Mouse (Mus musculus) MEL (cell line): ENCODE measurements around the gene Ascc2. TPM values are rescaled to one million over a fixed set of nuclear protein-coding genes. Genes with fewer than 3 reads are reported as not detected.
A peak's percentile ranks its signal among the peaks of the same experiment; 100 is the strongest.

Source experiments
- DNase-seq: peaks from one replicate; pipeline ENCODE4 v3.0.0; 2011; ENCODE audit warnings: low read depth, low spot score
- H3K27ac ChIP-seq: 2 replicates; pipeline ENCODE4 v1.5.1; 2012; ENCODE audit warnings: low read depth, mild to moderate bottlenecking, control low read depth, low read length, moderate library complexity; ENCODE audit not compliant: control insufficient read depth
- H3K27me3 ChIP-seq, 2 experiments: fragments of 150-350 bp in 1 of 2; sonication (generic) in 1 of 2; 2 replicates each; pipeline ENCODE4 v1.6.1; 2012; ENCODE audit warnings: low read length in 2 of 2, mild to moderate bottlenecking in 2 of 2, improper control_type of control experiment in 1 of 2, moderate library complexity in 1 of 2; ENCODE audit not compliant: insufficient read depth in 2 of 2, control insufficient read depth in 1 of 2
- H3K36me3 ChIP-seq, 2 experiments: 2 replicates each; pipeline ENCODE4 v1.6.1; 2012 to 2014; ENCODE audit warnings: low read length in 2 of 2, improper control_type of control experiment in 1 of 2, inconsistent platforms in 1 of 2, mild to moderate bottlenecking in 1 of 2; ENCODE audit not compliant: insufficient read depth in 2 of 2, control insufficient read depth in 1 of 2
- H3K4me1 ChIP-seq, 2 experiments: fragments of 150-350 bp in 1 of 2; sonication (generic) in 1 of 2; 2 replicates each; pipeline ENCODE4 v1.6.1; 2012; ENCODE audit warnings: low read length in 2 of 2, improper control_type of control experiment in 1 of 2, mild to moderate bottlenecking in 1 of 2; ENCODE audit not compliant: insufficient read depth in 2 of 2, control insufficient read depth in 1 of 2
- H3K4me3 ChIP-seq, 2 experiments: fragments of 150-350 bp in 1 of 2; sonication (generic) in 1 of 2; 2 replicates each; pipeline ENCODE4 v1.5.1; 2012; ENCODE audit warnings: low read depth in 2 of 2, low read length in 2 of 2, mild to moderate bottlenecking in 2 of 2, moderate library complexity in 2 of 2, control low read depth in 1 of 2, improper control_type of control experiment in 1 of 2; ENCODE audit not compliant: control insufficient read depth in 1 of 2, insufficient read depth in 1 of 2
- H3K79me2 ChIP-seq: 2 replicates; pipeline ENCODE4 v1.6.1; 2012; ENCODE audit warnings: mild to moderate bottlenecking, low read length, moderate library complexity; ENCODE audit not compliant: control insufficient read depth, poor library complexity, insufficient read depth
- H3K9ac ChIP-seq: 2 replicates; pipeline ENCODE4 v1.6.1; 2012; ENCODE audit warnings: low read depth, mild to moderate bottlenecking, control low read depth, low read length, moderate library complexity; ENCODE audit not compliant: control insufficient read depth, poor library complexity, severe bottlenecking
- H3K9me3 ChIP-seq: fragments of 150-350 bp; sonication (generic); replicated peaks from 2 replicates; pipeline ENCODE4 v1.6.1; 2012; ENCODE audit warnings: mild to moderate bottlenecking, low read length, improper control_type of control experiment, moderate library complexity; ENCODE audit not compliant: insufficient read depth
- CTCF ChIP-seq, 3 experiments: IDR thresholded peaks in 2 of 3; conservative IDR thresholded peaks in 1 of 3; 2 replicates each; pipeline ENCODE4 v1.5.1; 2011 to 2012; ENCODE audit warnings: low read length in 3 of 3, low read depth in 2 of 3, mild to moderate bottlenecking in 2 of 3, improper control_type of control experiment in 1 of 3, inconsistent platforms in 1 of 3, mixed read lengths in 1 of 3, moderate library complexity in 1 of 3; ENCODE audit not compliant: control insufficient read depth in 1 of 3, insufficient read depth in 1 of 3, poor library complexity in 1 of 3, severe bottlenecking in 1 of 3
- ELF1 ChIP-seq: IDR thresholded peaks from 2 replicates; pipeline ENCODE4 v1.6.1; 2014; ENCODE audit warnings: low read depth, mild to moderate bottlenecking, inconsistent platforms, low read length, improper control_type of control experiment, moderate library complexity
- GABPA ChIP-seq: IDR thresholded peaks from 2 replicates; pipeline ENCODE4 v1.6.1; 2012; ENCODE audit warnings: low read depth, mild to moderate bottlenecking, inconsistent platforms, low read length, improper control_type of control experiment, moderate library complexity
- HCFC1 ChIP-seq: IDR thresholded peaks from 2 replicates; pipeline ENCODE4 v1.6.1; 2012; ENCODE audit warnings: low read depth, mild to moderate bottlenecking, inconsistent platforms, low read length, improper control_type of control experiment, moderate library complexity
- JUND ChIP-seq: IDR thresholded peaks from 2 replicates; pipeline ENCODE4 v1.6.1; 2011; ENCODE audit warnings: low read depth, mild to moderate bottlenecking, improper control_type of control experiment, low read length
- MAFK ChIP-seq: IDR thresholded peaks from 2 replicates; pipeline ENCODE4 v1.6.1; 2011; ENCODE audit warnings: low read depth, mild to moderate bottlenecking, low read length, improper control_type of control experiment, borderline replicate concordance
- MAX ChIP-seq: IDR thresholded peaks from 2 replicates; pipeline ENCODE4 v1.6.1; 2011; ENCODE audit warnings: low read length, improper control_type of control experiment
- MAZ ChIP-seq: IDR thresholded peaks from 2 replicates; pipeline ENCODE4 v1.6.1; 2012; ENCODE audit warnings: low read depth, mild to moderate bottlenecking, inconsistent platforms, low read length, improper control_type of control experiment
- MEF2A ChIP-seq: IDR thresholded peaks from 2 replicates; pipeline ENCODE4 v1.6.1; 2014; ENCODE audit warnings: low read depth, mild to moderate bottlenecking, inconsistent platforms, low read length, improper control_type of control experiment; ENCODE audit not compliant: poor library complexity, insufficient replicate concordance, severe bottlenecking; ENCODE audit errors: extremely low read depth
- NELFE ChIP-seq: IDR thresholded peaks from 2 replicates; pipeline ENCODE4 v1.6.1; 2011; ENCODE audit warnings: low read depth, low read length, improper control_type of control experiment
- NRF1 ChIP-seq: IDR thresholded peaks from 2 replicates; pipeline ENCODE4 v1.6.1; 2014; ENCODE audit warnings: low read depth, mild to moderate bottlenecking, inconsistent platforms, low read length, improper control_type of control experiment, moderate library complexity; ENCODE audit not compliant: poor library complexity, insufficient read depth, severe bottlenecking
- RAD21 ChIP-seq: IDR thresholded peaks from 2 replicates; pipeline ENCODE4 v1.6.1; 2011; ENCODE audit warnings: mild to moderate bottlenecking, low read depth, low read length, improper control_type of control experiment
- SIN3A ChIP-seq: IDR thresholded peaks from 2 replicates; pipeline ENCODE4 v1.6.1; 2012; ENCODE audit warnings: low read length, improper control_type of control experiment, inconsistent platforms
- TAL1 ChIP-seq: IDR thresholded peaks from 2 replicates; pipeline ENCODE4 v1.6.1; 2012; ENCODE audit warnings: mild to moderate bottlenecking, inconsistent platforms, low read length, moderate library complexity, mixed read lengths
- TCF12 ChIP-seq: IDR thresholded peaks from 2 replicates; pipeline ENCODE4 v1.6.1; 2014; ENCODE audit warnings: low read depth, mild to moderate bottlenecking, inconsistent platforms, low read length, improper control_type of control experiment, moderate library complexity
- UBTF ChIP-seq: IDR thresholded peaks from 2 replicates; pipeline ENCODE4 v1.6.1; 2012; ENCODE audit warnings: low read depth, mild to moderate bottlenecking, inconsistent platforms, low read length, improper control_type of control experiment, moderate library complexity, borderline replicate concordance; ENCODE audit not compliant: insufficient read depth
- USF1 ChIP-seq: IDR thresholded peaks from 2 replicates; pipeline ENCODE4 v1.6.1; 2014; ENCODE audit warnings: low read depth, mild to moderate bottlenecking, inconsistent platforms, low read length, improper control_type of control experiment, moderate library complexity
- USF2 ChIP-seq, 2 experiments: IDR thresholded peaks; 2 replicates each; pipeline ENCODE4 v1.6.1; 2011 to 2012; ENCODE audit warnings: improper control_type of control experiment in 2 of 2, low read length in 2 of 2, borderline replicate concordance in 1 of 2, inconsistent platforms in 1 of 2, low read depth in 1 of 2, mild to moderate bottlenecking in 1 of 2; ENCODE audit not compliant: insufficient read depth in 1 of 2
- ZKSCAN1 ChIP-seq: IDR thresholded peaks from 2 replicates; pipeline ENCODE4 v1.6.1; 2012; ENCODE audit warnings: low read depth, mild to moderate bottlenecking, inconsistent platforms, low read length, improper control_type of control experiment, moderate library complexity
- ZNF384 ChIP-seq: IDR thresholded peaks from 2 replicates; pipeline ENCODE4 v1.6.1; 2012; ENCODE audit warnings: low read depth, mild to moderate bottlenecking, inconsistent platforms, low read length, improper control_type of control experiment
- polyA plus RNA-seq, 2 experiments: library from polyadenylated mRNA; stranded (reverse) in 1 of 2; unstranded in 1 of 2; fragments of >175 nt in 1 of 2; fragments of >200 nt in 1 of 2; gene quantifications; 2 replicates each; pipeline versions ENCODE4 v1.2.1 to v1.2.4; 2012; ENCODE audit warnings: low replicate concordance in 2 of 2, low read depth in 1 of 2; ENCODE audit not compliant: insufficient read length in 2 of 2, insufficient read depth in 1 of 2, missing spikeins in 1 of 2
- total RNA-seq: library from RNA; depleted of rRNA; stranded (reverse); fragments of 300-350 nt; gene quantifications from 2 replicates; pipeline ENCODE4 v1.2.3, GENCODE M21; 2012

Gene Ascc2
- total and polyA plus RNA-seq, 3 experiments: 27.5 to 98.2 (median 43.5) TPM

GRCm38 (mm10) chr11:4622997-4623396 is 14.6 kb upstream of the Ascc2 start:
- Histone ChIP-seq H3K27me3 (peaks cover 10 to 12% of the 10 kb centered on the region in 2 experiments), H3K36me3 (no peaks in the 10 kb centered on the region), H3K79me2 (no peaks in the 10 kb centered on the region), H3K4me3 (no peak overlapping the region), H3K9ac (no peak overlapping the region), H3K27ac (no peak overlapping the region), H3K9me3 (no peaks in the 10 kb centered on the region), H3K4me1 (no peaks in the 10 kb centered on the region)
- peak; percentile 58 for DNase-seq
- TF ChIP-seq SIN3A (no peak), ZKSCAN1 (no peak), TAL1 (no peak)

- Histone ChIP-seq H3K9ac (no peak overlapping the region), H3K4me1 (no peaks in the 10 kb centered on the region), H3K79me2 (no peaks in the 10 kb centered on the region), H3K9me3 (no peaks in the 10 kb centered on the region), H3K27me3 (peaks cover 26 to 30% of the 10 kb centered on the region in 2 experiments), H3K4me3 (no peak overlapping the region), H3K27ac (no peak overlapping the region), H3K36me3 (no peaks in the 10 kb centered on the region)
- no peak for TF ChIP-seq UBTF
- no peak for TF ChIP-seq USF2 (IDR thresholded peaks at IDR 0.05; ENCODE audit: borderline replicate concordance in 1 of 2, insufficient read depth in 1 of 2, low read depth in 1 of 2, low read length in 2 of 2)
- no peak for TF ChIP-seq TAL1
- TF ChIP-seq MAX: no peak
- no peak for TF ChIP-seq MAFK
- no peak for DNase-seq
These were observed 11.6 kb upstream of the Ascc2 start for GRCm38 (mm10) chr11:4625931-4626330.

GRCm38 (mm10) chr11:4627636-4628035 is 9.9 kb upstream of the Ascc2 start:
- no peaks in the 10 kb centered on the region for H3K36me3 ChIP-seq
- no peak for DNase-seq
- no peaks in the 10 kb centered on the region for H3K4me1 ChIP-seq
- H3K9me3 ChIP-seq: no peaks in the 10 kb centered on the region
- no peak overlapping the region for H3K9ac ChIP-seq
- H3K79me2 ChIP-seq: no peaks in the 10 kb centered on the region
- H3K27ac ChIP-seq: no peak overlapping the region
- no peak for TF ChIP-seq JUND
- TF ChIP-seq, all 39 proteins: peak for 0
- Histone ChIP-seq H3K4me3 (no peak overlapping the region), H3K27me3 (peaks cover 31 to 37% of the 10 kb centered on the region in 2 experiments)

GRCm38 (mm10) chr11:4629861-4630280 is 7.7 kb upstream of the Ascc2 start:
- peaks cover 31 to 37% of the 10 kb centered on the region in 2 experiments for H3K27me3 ChIP-seq
- no peaks in the 10 kb centered on the region for H3K79me2 ChIP-seq
- H3K9me3 ChIP-seq: no peaks in the 10 kb centered on the region
- no peak overlapping the region for H3K9ac ChIP-seq
- H3K4me3 ChIP-seq: no peak overlapping the region
- H3K27ac ChIP-seq: no peak overlapping the region
- no peak for DNase-seq
- H3K4me1 ChIP-seq: peaks cover 2 to 8% of the 10 kb centered on the region in 2 experiments; a peak in 3 of 4 replicates
- H3K36me3 ChIP-seq: peaks cover 0 to 2% of the 10 kb centered on the region in 2 experiments; a peak in 1 of 4 replicates
- TF ChIP-seq GABPA (no peak), RAD21 (no peak), USF1 (no peak), CTCF (IDR thresholded peaks at IDR 0.05 in 2 of 3, conservative IDR thresholded peaks at IDR 0.05 in 1 of 3; ENCODE audit: control insufficient read depth in 1 of 3, insufficient read depth in 1 of 3, low read depth in 2 of 3, low read length in 3 of 3, poor library complexity in 1 of 3, severe bottlenecking in 1 of 3) (no peak), JUND (no peak), ELF1 (no peak), NELFE (no peak), UBTF (no peak), HCFC1 (no peak), MEF2A (no peak), MAZ (no peak), TCF12 (no peak), NRF1 (no peak), ZNF384 (no peak)
